Mouse (Mus musculus): ENCODE measurements around the gene Cox6b2.

- TF ChIP-seq POLR2A (IDR thresholded peaks at IDR 0.05; ENCODE audit: control insufficient read depth, low read depth, low read length) (no peak), CTCF (IDR thresholded peaks at IDR 0.05; ENCODE audit: control insufficient read depth, insufficient read depth, insufficient replicate concordance, low read depth, low read length) (no peak)
Observed at GRCm38 (mm10) chr7:4746326-4746980, 6.4 kb downstream of the Cox6b2 start.

All from testis, adult 2 months (tissue).